Comparison of ENCODE assay signal across 8 mouse cellular contexts in genomic region chr19:46517529-46518351, GRCm38 (mm10). TPM values are rescaled to one million over a fixed set of nuclear protein-coding genes. Genes with fewer than 3 reads are reported as not detected.
DNase-seq lines count a peak whose midpoint lies in the region; ATAC-seq and TF ChIP-seq lines count a peak whose summit lies in the region.

No protein-coding gene starts in this region.

- no peak overlapping the region for H3K4me3 ChIP-seq in C2C12 (ENCODE audit: insufficient read depth, poor library complexity, severe bottlenecking)
- H3K4me3 ChIP-seq in hindbrain, embryonic 11.5 days (ENCODE audit: low read depth, low read length), result no peak overlapping the region
- no peak overlapping the region for H3K4me3 ChIP-seq in liver, postnatal 0 days (ENCODE audit: low read depth, low read length)

- peaks cover 43% of the 10 kb centered on the region for H3K36me3 ChIP-seq in C2C12 (ENCODE audit: control insufficient read depth, insufficient read depth)
- peaks cover 19% of the 10 kb centered on the region for H3K36me3 ChIP-seq in hindbrain, embryonic 11.5 days (ENCODE audit: control insufficient read depth, insufficient read depth, low read length)
- H3K36me3 ChIP-seq in liver, postnatal 0 days (replicated peaks; ENCODE audit: insufficient read depth, low read length), result peaks cover 35% of the 10 kb centered on the region

- peak overlapping the region; percentile 32 for H3K4me2 ChIP-seq in hindbrain, embryonic 11.5 days (replicated peaks; ENCODE audit: low read depth, low read length)
- peak overlapping the region; percentile 58 for H3K4me2 ChIP-seq in liver, postnatal 0 days (ENCODE audit: low read depth, low read length)

- H3K4me1 ChIP-seq in hindbrain, embryonic 11.5 days (replicated peaks; ENCODE audit: control insufficient read depth, insufficient read depth, low read length), result peaks cover 13% of the 10 kb centered on the region
- H3K4me1 ChIP-seq in liver, postnatal 0 days (ENCODE audit: insufficient read depth), result peaks cover 26% of the 10 kb centered on the region

- WGBS in hindbrain, embryonic 11.5 days, result 33% methylated on average over 10 of the region's 14 CpGs
- WGBS in liver, postnatal 0 days (ENCODE audit: insufficient replicate concordance), result 45% methylated on average over 9 of the region's 14 CpGs

- H3K79me3 ChIP-seq in C2C12 (ENCODE audit: low read depth), result no peaks in the 10 kb centered on the region

- TF ChIP-seq EP300 in liver, postnatal 0 days (IDR thresholded peaks at IDR 0.05; ENCODE audit: low read depth), result no peak

- no peak overlapping the region for H3ac ChIP-seq in C2C12 (ENCODE audit: control insufficient read depth, insufficient read length, low read depth)

- TF ChIP-seq CTCF in C2C12 (IDR thresholded peaks at IDR 0.05; ENCODE audit: control insufficient read depth, insufficient read depth, insufficient read length), result no peak
- no peak for TF ChIP-seq CTCF in liver, postnatal 0 days (IDR thresholded peaks at IDR 0.05; ENCODE audit: low read depth)

- peaks cover 14% of the 10 kb centered on the region for H3K79me2 ChIP-seq in C2C12 (ENCODE audit: control insufficient read depth, insufficient read depth)

- H3K9me3 ChIP-seq in hindbrain, embryonic 11.5 days (ENCODE audit: control insufficient read depth, low read length), result no peaks in the 10 kb centered on the region
- H3K9me3 ChIP-seq in liver, postnatal 0 days (ENCODE audit: low read length), result no peaks in the 10 kb centered on the region

- peak; percentile 51 for ATAC-seq in hindbrain, embryonic 11.5 days (ENCODE audit: low FRiP score)
- peak; percentile 8; the same call in 1 of the 2 replicates for ATAC-seq in liver, postnatal 0 days

- H3K27me3 ChIP-seq in C2C12 (ENCODE audit: control insufficient read depth, insufficient read depth, insufficient read length), result no peaks in the 10 kb centered on the region
- no peaks in the 10 kb centered on the region for H3K27me3 ChIP-seq in hindbrain, embryonic 11.5 days (ENCODE audit: control insufficient read depth, insufficient read depth, low read length)
- no peaks in the 10 kb centered on the region for H3K27me3 ChIP-seq in liver, postnatal 0 days (ENCODE audit: insufficient read depth, low read length)

- DNase-seq in cerebellum, adult 11-12 months, result peak; percentile 32
- DNase-seq in cerebellum, adult 18-20 months, result no peak
- DNase-seq in hindbrain, embryonic 11.5 days (ENCODE audit: low spot score), result peak; percentile 56
- no peak for DNase-seq in liver, postnatal 0 days
- peak; percentile 55 for DNase-seq in thymus, postnatal 4 days
- no peak for DNase-seq in T-cell, adult 2 months (ENCODE audit: low spot score)
- no peak for DNase-seq in c-Kit-positive CD71-positive TER-119-positive erythroid progenitor cells, embryonic 14.5 days (ENCODE audit: low spot score)

- peak overlapping the region; percentile 80 for H3K27ac ChIP-seq in hindbrain, embryonic 11.5 days (ENCODE audit: low read depth, low read length)
- H3K27ac ChIP-seq in liver, postnatal 0 days (ENCODE audit: low read depth), result 0 out of 2 replicates have a peak overlapping the region, but pooled peaks have one; percentile 39

- no peak overlapping the region for H3K9ac ChIP-seq in hindbrain, embryonic 11.5 days (ENCODE audit: low read depth, low read length)
- H3K9ac ChIP-seq in liver, postnatal 0 days (replicated peaks), result no peak overlapping the region; the same call in 1 of the 2 replicates

TF ChIP-seq in C2C12, 6 proteins besides CTCF, POLR2A, EP300 and RAD21:
- TF ChIP-seq MYOD1 (IDR thresholded peaks at IDR 0.05; ENCODE audit: control insufficient read depth, insufficient read length, low read depth), result peak; percentile 93
- TF ChIP-seq USF1 (IDR thresholded peaks at IDR 0.05; ENCODE audit: low read depth), result no peak
- TF ChIP-seq MAX (IDR thresholded peaks at IDR 0.05), result no peak
- no peak for TF ChIP-seq CEBPB (IDR thresholded peaks at IDR 0.05; ENCODE audit: low read depth)
- no peak for TF ChIP-seq FOSL1 (IDR thresholded peaks at IDR 0.05; ENCODE audit: insufficient read depth, low read length, poor library complexity, severe bottlenecking)
TF ChIP-seq in C2C12: peak in this region for 1.

RNA-seq across cellular contexts. Expression of gene Trim8, which starts 16.2 kb away (rescaled TPM):
- 26.8 TPM for polyA plus RNA-seq in C2C12 (2012; fragmentation: generic; extraction: Trizol)
- polyA plus RNA-seq in hindbrain, embryonic 11.5 days (2014; fragmentation: Nextera tagmentation; extraction: Ambion mirVana), result 28.4 and 30.6 TPM in 2 replicates
- polyA plus RNA-seq in liver, postnatal 0 days (2015; fragmentation: Nextera tagmentation; extraction: Ambion mirVana), result 7.9 and 9.8 TPM in 2 replicates

RNA-seq across cellular contexts. Expression of gene Arl3, which starts 55.3 kb away (rescaled TPM):
- polyA plus RNA-seq in C2C12 (2012; fragmentation: generic; extraction: Trizol), result 81.4 TPM
- polyA plus RNA-seq in hindbrain, embryonic 11.5 days (2014; fragmentation: Nextera tagmentation; extraction: Ambion mirVana), result 145 and 160 TPM in 2 replicates
- 17.0 and 17.1 TPM in 2 replicates for polyA plus RNA-seq in liver, postnatal 0 days (2015; fragmentation: Nextera tagmentation; extraction: Ambion mirVana)

RNA-seq across cellular contexts. Expression of gene Sfxn2, which starts 55.4 kb away (rescaled TPM):
- 1.4 TPM for polyA plus RNA-seq in C2C12 (2012; fragmentation: generic; extraction: Trizol)
- polyA plus RNA-seq in hindbrain, embryonic 11.5 days (2014; fragmentation: Nextera tagmentation; extraction: Ambion mirVana), result 9.3 and 11.1 TPM in 2 replicates
- polyA plus RNA-seq in liver, postnatal 0 days (2015; fragmentation: Nextera tagmentation; extraction: Ambion mirVana), result 63.0 and 63.4 TPM in 2 replicates

Comparison
In these comparisons a context has a peak if more than half of its experiments do, and no peak if none do; other contexts are left out.
1. DNase-seq: peak in cerebellum, adult 11-12 months (single experiment), hindbrain, embryonic 11.5 days (single experiment) and thymus, postnatal 4 days (single experiment); none in cerebellum, adult 18-20 months (0 of 2), liver, postnatal 0 days (single experiment), T-cell, adult 2 months (single experiment) and c-Kit-positive CD71-positive TER-119-positive erythroid progenitor cells, embryonic 14.5 days (single experiment).